Mouse (Mus musculus) CH12.LX (cell line): ENCODE data around the gene Gm826. TPM values are rescaled to one million over a fixed set of nuclear protein-coding genes. Genes with fewer than 3 reads are reported as not detected.

Experiments used
- DNase-seq: peaks from one replicate; pipeline ENCODE4 v3.0.0-alpha.2; 2013; ENCODE audit errors: extremely low read depth
- H3K27ac ChIP-seq: 2 replicates; pipeline ENCODE4 v1.5.1; 2012; ENCODE audit warnings: low read depth, mild to moderate bottlenecking, control low read depth, moderate library complexity; ENCODE audit not compliant: insufficient read depth
- H3K27me3 ChIP-seq: replicated peaks from 2 replicates; pipeline ENCODE3; 2012; ENCODE audit warnings: inconsistent platforms
- H3K36me3 ChIP-seq, 2 experiments: replicated peaks in 1 of 2; 2 replicates each; pipeline versions ENCODE3 to v1.6.1; 2012; ENCODE audit warnings: inconsistent platforms in 1 of 2, low read length in 1 of 2, mild to moderate bottlenecking in 1 of 2, mixed read lengths in 1 of 2, moderate library complexity in 1 of 2; ENCODE audit not compliant: control insufficient read depth in 1 of 2, insufficient read depth in 1 of 2
- H3K4me1 ChIP-seq, 2 experiments: 2 replicates each; pipeline ENCODE4 v1.6.1; 2012; ENCODE audit warnings: inconsistent platforms in 1 of 2, moderate library complexity in 1 of 2; ENCODE audit not compliant: insufficient read depth in 2 of 2, control insufficient read depth in 1 of 2
- H3K4me2 ChIP-seq: 2 replicates; pipeline ENCODE4 v1.6.1; 2012; ENCODE audit warnings: low read depth, mild to moderate bottlenecking, control low read depth; ENCODE audit not compliant: poor library complexity, insufficient read depth, severe bottlenecking
- H3K4me3 ChIP-seq, 3 experiments: fragments of 150-350 bp in 1 of 3; sonication (generic) in 1 of 3; replicated peaks in 1 of 3; 2 replicates each; pipeline versions ENCODE3 to v1.5.1; 2011 to 2012; ENCODE audit warnings: low read depth in 2 of 3, low read length in 2 of 3, mild to moderate bottlenecking in 2 of 3, moderate library complexity in 2 of 3, control low read depth in 1 of 3, improper control_type of control experiment in 1 of 3, inconsistent platforms in 1 of 3, mixed read lengths in 1 of 3; ENCODE audit not compliant: poor library complexity in 1 of 3
- H3K79me2 ChIP-seq: replicated peaks from 2 replicates; pipeline ENCODE4 v1.6.1; 2012; ENCODE audit warnings: mild to moderate bottlenecking, moderate library complexity; ENCODE audit not compliant: control insufficient read depth, poor library complexity, insufficient read depth, severe bottlenecking; ENCODE audit errors: extremely low read depth
- H3K9ac ChIP-seq: 2 replicates; pipeline ENCODE4 v1.6.1; 2012; ENCODE audit warnings: low read depth, mild to moderate bottlenecking, control low read depth, moderate library complexity; ENCODE audit not compliant: insufficient read depth
- H3K9me3 ChIP-seq: replicated peaks from 2 replicates; pipeline ENCODE3; 2012; ENCODE audit warnings: low read length, inconsistent platforms, mixed read lengths
- BHLHE40 ChIP-seq: IDR thresholded peaks from 2 replicates; pipeline ENCODE4 v1.6.1; 2011; ENCODE audit warnings: mild to moderate bottlenecking, low read depth, low read length, improper control_type of control experiment
- CHD1 ChIP-seq: IDR thresholded peaks from 2 replicates; pipeline ENCODE4 v1.6.1; 2012; ENCODE audit warnings: low read depth, low read length, improper control_type of control experiment, inconsistent platforms
- CTCF ChIP-seq, 2 experiments: IDR thresholded peaks in 1 of 2; conservative IDR thresholded peaks in 1 of 2; 2 replicates each; pipeline ENCODE4 v1.5.1; 2011 to 2012; ENCODE audit warnings: low read depth in 2 of 2, low read length in 2 of 2, improper control_type of control experiment in 1 of 2, inconsistent platforms in 1 of 2, mild to moderate bottlenecking in 1 of 2, moderate library complexity in 1 of 2
- EP300 ChIP-seq: IDR thresholded peaks from 2 replicates; pipeline ENCODE4 v1.6.1; 2011; ENCODE audit warnings: low read length, improper control_type of control experiment
- GABPA ChIP-seq: IDR thresholded peaks from 2 replicates; pipeline ENCODE4 v1.6.1; 2012; ENCODE audit warnings: low read depth, low read length, improper control_type of control experiment, inconsistent platforms; ENCODE audit not compliant: insufficient replicate concordance
- KAT2A ChIP-seq: IDR thresholded peaks from 2 replicates; pipeline ENCODE4 v1.6.1; 2012; ENCODE audit warnings: low read length, improper control_type of control experiment, inconsistent platforms; ENCODE audit not compliant: insufficient replicate concordance
- MAFK ChIP-seq: IDR thresholded peaks from 2 replicates; pipeline ENCODE4 v1.6.1; 2011; ENCODE audit warnings: low read length, improper control_type of control experiment; ENCODE audit not compliant: insufficient replicate concordance
- MAX ChIP-seq: IDR thresholded peaks from 2 replicates; pipeline ENCODE4 v1.6.1; 2011; ENCODE audit warnings: low read length, improper control_type of control experiment
- MAZ ChIP-seq: IDR thresholded peaks from 2 replicates; pipeline ENCODE4 v1.6.1; 2012; ENCODE audit warnings: low read depth, mild to moderate bottlenecking, inconsistent platforms, low read length, improper control_type of control experiment, moderate library complexity
- MEF2A ChIP-seq: IDR thresholded peaks from 2 replicates; pipeline ENCODE4 v1.6.1; 2014; ENCODE audit warnings: low read depth, mild to moderate bottlenecking, inconsistent platforms, low read length, improper control_type of control experiment, borderline replicate concordance
- POLR2AphosphoS2 ChIP-seq: IDR thresholded peaks from 2 replicates; pipeline ENCODE4 v1.6.1; 2011; ENCODE audit warnings: low read depth, low read length, improper control_type of control experiment
- SIN3A ChIP-seq: IDR thresholded peaks from 2 replicates; pipeline ENCODE4 v1.6.1; 2012; ENCODE audit warnings: low read length, improper control_type of control experiment, inconsistent platforms
- SMC3 ChIP-seq: IDR thresholded peaks from 2 replicates; pipeline ENCODE4 v1.6.1; 2011; ENCODE audit warnings: low read depth, low read length, improper control_type of control experiment
- TBP ChIP-seq: conservative IDR thresholded peaks from 2 replicates; pipeline ENCODE4 v1.6.1; 2011; ENCODE audit warnings: low read depth, low read length, improper control_type of control experiment
- UBTF ChIP-seq: IDR thresholded peaks from 2 replicates; pipeline ENCODE4 v1.6.1; 2012; ENCODE audit warnings: low read depth, mild to moderate bottlenecking, inconsistent platforms, low read length, improper control_type of control experiment, moderate library complexity
- USF1 ChIP-seq: IDR thresholded peaks from 2 replicates; pipeline ENCODE4 v1.6.1; 2014; ENCODE audit warnings: low read depth, mild to moderate bottlenecking, inconsistent platforms, low read length, improper control_type of control experiment
- USF2 ChIP-seq: conservative IDR thresholded peaks from 2 replicates; pipeline ENCODE4 v1.6.1; 2011; ENCODE audit warnings: low read depth, low read length, improper control_type of control experiment
- ZKSCAN1 ChIP-seq: IDR thresholded peaks from 2 replicates; pipeline ENCODE4 v1.6.1; 2012; ENCODE audit warnings: low read depth, inconsistent platforms, low read length, improper control_type of control experiment, borderline replicate concordance
- dilution Hi-C: fragments of 300-500 bp; cut with MboI; formaldehyde crosslinking; loops from 2 replicates; pipeline ENCODE4 v1.14.3; 2020; ENCODE audit warnings: low sequenced_read_pairs; ENCODE audit not compliant: extremely low pct_unique_long_range_greater_than_20kb, extremely low pct_ligation_motif_present
- in situ Hi-C: fragments of 300-500 bp; cut with MboI; formaldehyde crosslinking; loops from 3 replicates; pipeline ENCODE4 v1.14.3; 2019; ENCODE audit warnings: low sequenced_read_pairs, low pct_ligation_motif_present, low pct_unique_long_range_greater_than_20kb, mixed read lengths
- polyA plus RNA-seq: library from polyadenylated mRNA; unstranded; fragments of >175 nt; gene quantifications from 2 replicates; pipeline ENCODE4 v1.2.1, GENCODE M21; 2012; ENCODE audit warnings: low read depth; ENCODE audit not compliant: insufficient read length
- total RNA-seq, 2 experiments: library from RNA; depleted of rRNA; stranded (reverse); fragments of 300-350 nt in 1 of 2; fragments of >200 nt in 1 of 2; gene quantifications; 2 replicates each; pipeline ENCODE4 v1.2.3; 2012 to 2014

Gm826 gene
- total and polyA plus RNA-seq, 3 experiments: 0.32 TPM; not detected in 2

GRCm38 (mm10) chr2:160332516-160333325, 1.2 kb downstream of the Gm826 start:
- no peaks in the 10 kb centered on the region for H3K79me2 ChIP-seq
- peaks cover 2 to 29% of the 10 kb centered on the region in 2 experiments; a peak in 3 of 4 replicates for H3K4me1 ChIP-seq
- dilution Hi-C loops: no loop called here
- no peak overlapping the region for H3K27ac ChIP-seq
- no peaks in the 10 kb centered on the region for H3K27me3 ChIP-seq
- no peaks in the 10 kb centered on the region for H3K9me3 ChIP-seq
- in situ Hi-C loops: no loop called here
- TF ChIP-seq EP300: no peak
- TF ChIP-seq, all 38 proteins: peak for 0
- H3K4me2 ChIP-seq: no peak overlapping the region
- no peak overlapping the region for H3K4me3 ChIP-seq
- no peak overlapping the region for H3K9ac ChIP-seq
- DNase-seq: no peak
- no peaks in the 10 kb centered on the region for H3K36me3 ChIP-seq

- Histone ChIP-seq H3K4me3 (no peak overlapping the region), H3K27ac (no peak overlapping the region), H3K36me3 (no peaks in the 10 kb centered on the region), H3K4me1 (peaks cover 8 to 28% of the 10 kb centered on the region in 2 experiments; a peak in 3 of 4 replicates), H3K4me2 (no peak overlapping the region), H3K9ac (no peak overlapping the region), H3K27me3 (no peaks in the 10 kb centered on the region), H3K79me2 (no peaks in the 10 kb centered on the region), H3K9me3 (no peaks in the 10 kb centered on the region)
- DNase-seq: no peak
- TF ChIP-seq SMC3 (no peak), POLR2AphosphoS2 (no peak), BHLHE40 (no peak), KAT2A (no peak), CTCF (conservative IDR thresholded peaks at IDR 0.05 in 1 of 2, IDR thresholded peaks at IDR 0.05 in 1 of 2; ENCODE audit: low read depth in 2 of 2, low read length in 2 of 2) (no peak), GABPA (no peak), TBP (no peak), ZKSCAN1 (no peak)
- dilution Hi-C loops: no loop called here
- in situ Hi-C loops: no loop called here
These were observed 5.1 kb downstream of the Gm826 start for GRCm38 (mm10) chr2:160328886-160329285.

GRCm38 (mm10) chr2:160327716-160328115, 6.2 kb downstream of the Gm826 start:
- Histone ChIP-seq H3K9ac (no peak overlapping the region), H3K36me3 (no peaks in the 10 kb centered on the region), H3K4me3 (no peak overlapping the region), H3K4me1 (peaks cover 8 to 28% of the 10 kb centered on the region in 2 experiments; a peak in 3 of 4 replicates), H3K79me2 (no peaks in the 10 kb centered on the region), H3K27me3 (no peaks in the 10 kb centered on the region), H3K9me3 (no peaks in the 10 kb centered on the region), H3K27ac (no peak overlapping the region), H3K4me2 (no peak overlapping the region)
- dilution Hi-C loops (no loop called here), in situ Hi-C loops (no loop called here)
- no peak for DNase-seq
- TF ChIP-seq MAFK (no peak), USF2 (no peak), USF1 (no peak), MAZ (no peak), GABPA (no peak), CHD1 (no peak), MAX (no peak), SIN3A (no peak), MEF2A (no peak), UBTF (no peak)
